Mouse (Mus musculus) thymus, adult 2 months (tissue): ENCODE results near the gene Plcd1. TPM values are rescaled to one million over a fixed set of nuclear protein-coding genes. Genes with fewer than 3 reads are reported as not detected.

ENCODE experiments used
- DNase-seq: peaks from one replicate; pipeline ENCODE4 v3.0.0; 2021
- H3K27ac ChIP-seq: fragments of 200-500 bp; 2 replicates; pipeline ENCODE4 v1.5.1; 2012; ENCODE audit warnings: low read length, control low read depth; ENCODE audit not compliant: control insufficient read depth, insufficient read depth
- H3K27me3 ChIP-seq: fragments of 200-500 bp; 2 replicates; pipeline ENCODE4 v1.6.1; 2012; ENCODE audit warnings: mild to moderate bottlenecking, low read length, moderate library complexity, mixed read lengths; ENCODE audit not compliant: control insufficient read depth, insufficient read depth
- H3K36me3 ChIP-seq: fragments of 200-500 bp; 2 replicates; pipeline ENCODE4 v1.6.1; 2012; ENCODE audit warnings: mild to moderate bottlenecking, low read length, moderate library complexity; ENCODE audit not compliant: control insufficient read depth, insufficient read depth
- H3K4me1 ChIP-seq: fragments of 200-500 bp; replicated peaks from 2 replicates; pipeline ENCODE4 v1.6.1; 2012; ENCODE audit warnings: low read length; ENCODE audit not compliant: control insufficient read depth, insufficient read depth
- H3K4me3 ChIP-seq: fragments of 200-500 bp; 2 replicates; pipeline ENCODE4 v1.5.1; 2012; ENCODE audit warnings: mild to moderate bottlenecking, low read length, control low read depth, moderate library complexity; ENCODE audit not compliant: control insufficient read depth, insufficient read depth
- CTCF ChIP-seq: fragments of 200-500 bp; IDR thresholded peaks from 2 replicates; pipeline ENCODE4 v1.5.1; 2012; ENCODE audit warnings: mild to moderate bottlenecking, control low read depth, low read length, moderate library complexity, borderline replicate concordance; ENCODE audit not compliant: control insufficient read depth, poor library complexity, insufficient read depth; ENCODE audit errors: extremely low read depth
- POLR2A ChIP-seq: fragments of 200-500 bp; IDR thresholded peaks from 2 replicates; pipeline ENCODE4 v1.6.1; 2012; ENCODE audit warnings: mild to moderate bottlenecking, low read length, control low read depth, moderate library complexity; ENCODE audit not compliant: control insufficient read depth, poor library complexity, insufficient read depth; ENCODE audit errors: extremely low read depth
- WGBS: fragments of 180-500 bp; shearing (Covaris S2); methylation state at CpG from one replicate; pipeline ENCODE4 v1.1.7; 2018; 5-methylcytosine and 5-hydroxymethylcytosine counted together
- polyA plus RNA-seq: library from polyadenylated mRNA; depleted of rRNA; stranded (reverse); fragments of >200 nt; gene quantifications from 2 replicates; pipeline ENCODE4 v1.2.3, GENCODE M21; 2012

Gene Plcd1
- polyA plus RNA-seq, 1 experiment: 22.7 TPM

GRCm38 (mm10) chr9:119082656-119083430, 10.5 kb downstream of the Plcd1 start:
- TF ChIP-seq POLR2A: no peak
- TF ChIP-seq CTCF: no peak
- DNase-seq: no peak
- no peak overlapping the region for H3K27ac ChIP-seq
- H3K27me3 ChIP-seq: peaks cover 2% of the 10 kb centered on the region; the same call in 1 of the 2 replicates
- H3K36me3 ChIP-seq: no peaks in the 10 kb centered on the region
- H3K4me1 ChIP-seq: peaks cover under 1% of the 10 kb centered on the region; the same call in 1 of the 2 replicates
- H3K4me3 ChIP-seq: no peak overlapping the region
- 89% methylated on average over 7 of the region's 7 CpGs for WGBS

- H3K27ac ChIP-seq: no peak overlapping the region
- H3K36me3 ChIP-seq: no peaks in the 10 kb centered on the region
- no peak overlapping the region for H3K4me3 ChIP-seq
- TF ChIP-seq CTCF (no peak), POLR2A (no peak)
- H3K27me3 ChIP-seq: no peaks in the 10 kb centered on the region
- no peaks in the 10 kb centered on the region for H3K4me1 ChIP-seq
- DNase-seq: no peak
- 86% methylated on average over 8 of the region's 8 CpGs for WGBS
These were observed 11.3 kb downstream of the Plcd1 start for GRCm38 (mm10) chr9:119082039-119082438.

- 90% methylated on average over 5 of the region's 5 CpGs for WGBS
- no peak overlapping the region for H3K27ac ChIP-seq
- DNase-seq: no peak
- H3K36me3 ChIP-seq: no peaks in the 10 kb centered on the region
- TF ChIP-seq POLR2A (no peak), CTCF (no peak)
- H3K4me1 ChIP-seq: no peaks in the 10 kb centered on the region
- H3K4me3 ChIP-seq: no peak overlapping the region
- H3K27me3 ChIP-seq: no peaks in the 10 kb centered on the region
These were observed 13.1 kb downstream of the Plcd1 start for GRCm38 (mm10) chr9:119080040-119080675.

- no peaks in the 10 kb centered on the region for H3K4me1 ChIP-seq
- WGBS: 81% methylated on average over 16 of the region's 16 CpGs
- no peak for DNase-seq
- no peaks in the 10 kb centered on the region for H3K36me3 ChIP-seq
- no peak for TF ChIP-seq CTCF
- TF ChIP-seq POLR2A: no peak
- H3K27ac ChIP-seq: no peak overlapping the region
- H3K4me3 ChIP-seq: no peak overlapping the region
- H3K27me3 ChIP-seq: no peaks in the 10 kb centered on the region
These were observed 17.6 kb downstream of the Plcd1 start for GRCm38 (mm10) chr9:119075685-119076084.

GRCm38 (mm10) chr9:119073184-119073895, 20.0 kb downstream of the Plcd1 start:
- TF ChIP-seq CTCF (no peak), POLR2A (no peak)
- Histone ChIP-seq H3K4me1 (no peaks in the 10 kb centered on the region), H3K27me3 (no peaks in the 10 kb centered on the region), H3K27ac (no peak overlapping the region), H3K4me3 (no peak overlapping the region), H3K36me3 (no peaks in the 10 kb centered on the region)
- 91% methylated on average over 15 of the region's 15 CpGs for WGBS
- DNase-seq: no peak

GRCm38 (mm10) chr9:119071786-119072185, 21.5 kb downstream of the Plcd1 start:
- Histone ChIP-seq H3K4me1 (no peaks in the 10 kb centered on the region), H3K27me3 (no peaks in the 10 kb centered on the region), H3K36me3 (no peaks in the 10 kb centered on the region), H3K27ac (no peak overlapping the region), H3K4me3 (no peak overlapping the region)
- 96% methylated on average over 9 of the region's 9 CpGs for WGBS
- no peak for DNase-seq
- TF ChIP-seq CTCF: no peak
- TF ChIP-seq POLR2A: no peak
